Mouse (Mus musculus) G1E (cell line): ENCODE results near the gene Rpl24. TPM values are rescaled to one million over a fixed set of nuclear protein-coding genes. Genes with fewer than 3 reads are reported as not detected.
A peak's percentile ranks its signal among the peaks of the same experiment; 100 is the strongest.

Source experiments
- ATAC-seq: 2 replicates; pipeline ENCODE4 v1.8.0; 2016; ENCODE audit warnings: mild to moderate bottlenecking; ENCODE audit not compliant: insufficient number of reproducible peaks, poor library complexity, low FRiP score, severe bottlenecking; ENCODE audit errors: extremely low read depth
- DNase-seq: peaks from one replicate; pipeline ENCODE4 v3.0.0; 2012; ENCODE audit warnings: low spot score
- H3K27me3 ChIP-seq: 2 replicates; pipeline ENCODE4 v1.6.1; 2012; ENCODE audit warnings: mild to moderate bottlenecking, low read length, inconsistent platforms; ENCODE audit not compliant: insufficient read depth
- H3K36me3 ChIP-seq: replicated peaks from 2 replicates; pipeline ENCODE3; 2012; ENCODE audit warnings: mild to moderate bottlenecking, inconsistent platforms
- H3K4me1 ChIP-seq: 2 replicates; pipeline ENCODE4 v1.6.1; 2012; ENCODE audit warnings: low read depth, low read length, inconsistent platforms, mixed read lengths; ENCODE audit not compliant: insufficient read depth
- H3K4me3 ChIP-seq: 2 replicates; pipeline ENCODE4 v1.5.1; 2012; ENCODE audit warnings: low read depth, mild to moderate bottlenecking, inconsistent platforms, low read length, moderate library complexity, mixed read lengths
- H3K9me3 ChIP-seq: replicated peaks from 2 replicates; pipeline ENCODE4 v1.6.1; 2012; ENCODE audit warnings: inconsistent platforms
- CTCF ChIP-seq: IDR thresholded peaks from 2 replicates; pipeline ENCODE4 v1.5.1; 2012; ENCODE audit warnings: low read depth, low read length, inconsistent platforms, mixed read lengths
- GATA1 ChIP-seq: IDR thresholded peaks from 2 replicates; pipeline ENCODE4 v1.6.1; 2012; ENCODE audit warnings: borderline replicate concordance, low read length, inconsistent platforms, mixed read lengths
- GATA2 ChIP-seq: IDR thresholded peaks from 2 replicates; pipeline ENCODE4 v1.6.1; 2012; ENCODE audit warnings: low read depth, low read length, inconsistent platforms, borderline replicate concordance
- POLR2AphosphoS5 ChIP-seq: IDR thresholded peaks from 2 replicates; pipeline ENCODE4 v1.6.1; 2012; ENCODE audit warnings: low read depth, low read length, inconsistent platforms; ENCODE audit not compliant: insufficient replicate concordance
- TAL1 ChIP-seq: conservative IDR thresholded peaks from 2 replicates; pipeline ENCODE4 v1.6.1; 2012; ENCODE audit warnings: low read depth, low read length, inconsistent platforms, mixed read lengths
- polyA plus RNA-seq: library from polyadenylated mRNA; stranded (reverse); fragments of >175 nt; gene quantifications from 2 replicates; pipeline ENCODE4 v1.2.3, GENCODE M21; 2012
- total RNA-seq, 2 experiments: library from RNA; stranded (forward) in 1 of 2; stranded (reverse) in 1 of 2; fragments of 200-1000 nt in 1 of 2; fragments of >200 nt in 1 of 2; fragmentation: Nextera tagmentation in 1 of 2; gene quantifications; 2 replicates each; pipeline ENCODE4 v1.2.3; 2014 to 2017

Rpl24 gene
- total and polyA plus RNA-seq, 3 experiments: 148 to 1,386 (median 496) TPM

DNA sequence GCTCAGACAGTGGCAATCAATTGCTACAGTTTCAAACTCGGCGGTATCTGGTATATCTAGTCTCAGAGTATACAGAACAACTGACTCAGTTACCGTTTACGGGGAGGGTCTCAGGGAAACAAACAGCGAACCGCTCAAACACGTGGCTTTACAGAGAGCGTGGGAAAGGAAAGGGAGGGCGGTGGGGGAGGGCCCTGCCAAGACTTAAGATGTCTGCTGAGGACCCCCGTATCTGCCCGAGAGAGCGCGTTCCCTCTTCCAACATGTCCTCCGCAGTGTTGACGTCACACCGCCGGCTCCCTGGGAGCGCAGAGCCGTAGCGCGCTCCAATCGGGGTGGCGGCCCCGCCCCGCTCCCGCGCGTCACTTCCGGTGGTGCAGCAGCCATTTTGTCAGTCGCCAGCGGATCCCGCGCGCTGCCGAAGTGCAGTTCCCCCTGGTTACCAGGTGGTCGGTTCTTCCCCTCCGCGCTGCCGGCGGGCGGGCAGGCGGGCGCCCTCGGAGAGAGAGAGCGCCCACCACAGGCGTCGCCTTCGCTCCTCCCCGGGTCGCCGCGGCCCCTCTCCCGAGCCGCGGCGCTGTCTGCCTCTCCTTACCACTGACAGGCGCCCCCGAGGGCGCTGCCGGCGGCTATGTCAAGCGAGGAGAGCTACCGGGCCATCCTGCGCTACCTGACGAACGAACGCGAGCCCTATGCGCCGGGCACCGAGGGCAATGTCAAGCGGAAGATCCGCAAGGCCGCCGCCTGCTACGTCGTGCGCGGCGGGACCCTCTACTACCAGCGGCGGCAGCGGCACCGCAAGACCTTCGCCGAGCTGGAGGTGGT, 7.6 kb downstream of the Rpl24 start, which contains the start of gene Zbtb11:
Gene Zbtb11 (plus strand): TSS at position 453 of the 825 bp plus-strand sequence.
- peaks cover 55% of the 10 kb centered on the region for H3K36me3 ChIP-seq
- ATAC-seq: peak; percentile 94
- no peaks in the 10 kb centered on the region for H3K27me3 ChIP-seq
- peak; percentile 79 for DNase-seq
- no peak for TF ChIP-seq GATA1
- TF ChIP-seq CTCF: no peak
- no peak for TF ChIP-seq POLR2AphosphoS5
- no peak for TF ChIP-seq GATA2
- TF ChIP-seq TAL1: no peak
- no peaks in the 10 kb centered on the region for H3K9me3 ChIP-seq
- peak within 1 kb of the TSS; percentile 91 for H3K4me3 ChIP-seq
- H3K4me1 ChIP-seq: peaks cover 62% of the 10 kb centered on the region

DNA sequence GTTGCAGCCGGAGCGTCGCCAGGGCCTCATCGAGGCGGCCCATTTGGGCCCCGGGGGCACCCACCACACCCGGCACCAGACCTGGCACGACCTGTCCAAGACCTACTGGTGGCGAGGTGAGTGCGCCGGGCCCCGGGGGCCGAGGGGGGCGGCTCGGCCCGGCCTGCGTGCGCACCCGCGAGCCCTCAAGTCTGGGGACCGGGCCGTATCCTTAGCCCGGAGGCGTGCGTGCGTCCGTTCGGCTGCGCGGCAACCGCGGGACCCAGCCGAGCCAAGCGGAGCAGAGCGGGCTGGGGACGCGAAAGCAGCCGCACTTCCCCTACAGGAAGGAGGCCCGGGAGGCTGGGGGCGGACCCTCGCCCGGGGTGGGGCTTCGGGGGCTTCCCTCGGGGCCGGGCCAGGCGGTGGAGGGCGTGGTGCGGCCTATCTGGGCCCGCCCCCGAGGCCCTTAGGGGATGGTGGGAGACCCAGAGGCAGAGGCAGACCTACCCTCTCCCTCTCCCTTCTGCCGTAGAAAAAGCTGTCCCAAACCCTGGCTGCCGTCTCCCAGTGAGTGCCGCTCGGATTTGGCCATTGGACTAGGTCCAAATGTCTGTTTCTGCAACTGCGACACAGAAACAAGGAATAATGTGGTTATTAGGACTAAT, 8.3 kb downstream of the Rpl24 start:
- no peak for TF ChIP-seq TAL1
- H3K9me3 ChIP-seq: no peaks in the 10 kb centered on the region
- ATAC-seq: peak; percentile 58
- peaks cover 52% of the 10 kb centered on the region for H3K36me3 ChIP-seq
- no peaks in the 10 kb centered on the region for H3K27me3 ChIP-seq
- peaks cover 56% of the 10 kb centered on the region for H3K4me1 ChIP-seq
- DNase-seq: peak; percentile 81
- H3K4me3 ChIP-seq: peak overlapping the region; percentile 91

DNA sequence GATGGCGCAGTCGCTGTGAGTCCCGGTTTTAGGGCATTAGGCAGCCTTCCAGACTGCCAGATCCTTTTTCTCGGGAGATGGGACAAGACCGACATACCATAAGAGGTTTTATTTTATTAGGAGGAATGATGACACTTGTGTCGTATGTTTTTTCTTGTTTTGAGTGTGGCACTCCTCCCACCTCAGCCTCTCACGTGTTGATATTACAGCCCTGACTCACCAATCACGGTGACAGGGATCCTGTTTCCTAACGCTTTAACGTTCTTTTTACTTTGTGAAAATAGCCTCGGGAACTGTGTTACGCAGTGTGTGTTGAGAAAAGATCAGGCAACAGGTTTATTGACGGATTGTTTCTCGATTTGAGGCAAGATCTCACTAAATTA, 8.8 kb downstream of the Rpl24 start:
- H3K36me3 ChIP-seq: peaks cover 49% of the 10 kb centered on the region
- peak; percentile 17; the same call in 1 of the 2 replicates for ATAC-seq
- peaks cover 52% of the 10 kb centered on the region for H3K4me1 ChIP-seq
- H3K27me3 ChIP-seq: no peaks in the 10 kb centered on the region
- TF ChIP-seq GATA1 (no peak), TAL1 (no peak), CTCF (no peak)
- H3K9me3 ChIP-seq: no peaks in the 10 kb centered on the region
- DNase-seq: no peak
- peak overlapping the region; percentile 91 for H3K4me3 ChIP-seq

DNA sequence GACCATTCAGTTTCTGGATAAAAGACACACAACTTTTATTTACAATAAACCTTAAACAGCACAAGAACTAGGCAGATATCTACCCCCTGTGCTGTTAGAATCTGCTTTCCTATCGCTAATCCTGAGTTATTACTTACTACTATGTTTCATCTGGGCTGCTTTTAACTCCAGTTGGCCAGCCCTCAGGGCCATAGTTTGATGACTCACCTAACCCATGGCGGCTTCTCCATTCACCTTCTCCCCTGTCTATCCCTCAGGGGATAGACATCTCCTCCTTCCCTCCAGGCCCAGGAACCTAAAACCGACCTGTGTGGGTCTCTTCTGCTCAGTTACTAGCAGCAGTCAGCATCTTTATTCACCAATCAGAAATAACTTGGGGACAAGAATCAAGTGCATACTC, 19.9 kb downstream of the Rpl24 start:
- TF ChIP-seq GATA2: no peak
- TF ChIP-seq TAL1: no peak
- TF ChIP-seq CTCF: no peak
- no peak for TF ChIP-seq GATA1
- no peak for TF ChIP-seq POLR2AphosphoS5
- Histone ChIP-seq H3K4me1 (no peaks in the 10 kb centered on the region; the same call in 1 of the 2 replicates), H3K4me3 (no peak overlapping the region), H3K27me3 (no peaks in the 10 kb centered on the region), H3K36me3 (peaks cover 84% of the 10 kb centered on the region), H3K9me3 (no peaks in the 10 kb centered on the region)
- DNase-seq: no peak
- ATAC-seq: no peak

DNA sequence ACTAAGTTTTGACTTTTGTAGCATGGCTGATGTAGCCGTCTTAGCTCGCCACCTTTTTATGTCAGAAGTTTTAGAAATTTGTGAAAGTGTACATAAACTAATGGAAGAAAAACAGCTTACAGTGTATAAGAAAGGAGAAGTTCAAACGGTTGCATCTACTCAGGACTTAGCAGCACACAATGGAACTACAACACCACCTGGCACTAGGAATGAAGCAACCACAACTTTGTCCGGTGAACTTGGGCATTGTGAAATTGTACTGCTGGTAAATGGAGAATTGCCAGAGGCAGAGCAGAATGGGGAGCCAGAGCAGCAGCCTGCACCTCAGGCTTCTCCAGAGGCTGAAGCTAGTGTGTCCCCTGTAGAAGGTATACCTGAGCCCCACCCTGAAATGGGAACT, 24.2 kb downstream of the Rpl24 start:
- Histone ChIP-seq H3K9me3 (no peaks in the 10 kb centered on the region), H3K36me3 (peaks cover 83% of the 10 kb centered on the region), H3K27me3 (no peaks in the 10 kb centered on the region), H3K4me1 (no peaks in the 10 kb centered on the region), H3K4me3 (no peak overlapping the region)
- DNase-seq (no peak), ATAC-seq (no peak)
- TF ChIP-seq GATA1 (no peak), CTCF (no peak), TAL1 (no peak), GATA2 (no peak), POLR2AphosphoS5 (no peak)

DNA sequence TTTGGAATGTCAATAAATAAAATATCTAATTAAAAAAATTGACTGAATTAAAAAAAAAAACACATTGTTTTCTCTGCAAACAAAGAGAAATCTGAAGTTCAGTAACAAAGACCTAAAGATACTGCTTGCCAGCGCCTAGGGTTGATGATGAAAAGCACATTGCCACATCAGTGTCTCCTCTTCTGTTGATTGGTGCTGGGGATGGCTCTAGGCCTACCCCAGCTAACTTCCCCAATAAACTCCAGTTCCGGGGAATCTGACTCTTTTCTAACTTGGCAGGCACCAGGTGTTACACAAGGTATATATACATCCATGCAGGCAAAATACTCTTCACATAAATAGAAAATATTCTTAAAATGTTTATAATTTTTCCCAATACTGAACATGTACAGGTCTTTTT, 28.2 kb downstream of the Rpl24 start:
- H3K9me3 ChIP-seq: no peaks in the 10 kb centered on the region
- DNase-seq (no peak), ATAC-seq (no peak)
- TF ChIP-seq CTCF: no peak
- no peak for TF ChIP-seq GATA2
- no peak for TF ChIP-seq GATA1
- no peak for TF ChIP-seq TAL1
- no peak for TF ChIP-seq POLR2AphosphoS5
- H3K27me3 ChIP-seq: no peaks in the 10 kb centered on the region
- no peak overlapping the region for H3K4me3 ChIP-seq
- H3K4me1 ChIP-seq: peaks cover 2% of the 10 kb centered on the region; the same call in 1 of the 2 replicates
- peaks cover 83% of the 10 kb centered on the region for H3K36me3 ChIP-seq
